ENCODE assay signal across 19 mouse cellular contexts in the genomic region with DNA sequence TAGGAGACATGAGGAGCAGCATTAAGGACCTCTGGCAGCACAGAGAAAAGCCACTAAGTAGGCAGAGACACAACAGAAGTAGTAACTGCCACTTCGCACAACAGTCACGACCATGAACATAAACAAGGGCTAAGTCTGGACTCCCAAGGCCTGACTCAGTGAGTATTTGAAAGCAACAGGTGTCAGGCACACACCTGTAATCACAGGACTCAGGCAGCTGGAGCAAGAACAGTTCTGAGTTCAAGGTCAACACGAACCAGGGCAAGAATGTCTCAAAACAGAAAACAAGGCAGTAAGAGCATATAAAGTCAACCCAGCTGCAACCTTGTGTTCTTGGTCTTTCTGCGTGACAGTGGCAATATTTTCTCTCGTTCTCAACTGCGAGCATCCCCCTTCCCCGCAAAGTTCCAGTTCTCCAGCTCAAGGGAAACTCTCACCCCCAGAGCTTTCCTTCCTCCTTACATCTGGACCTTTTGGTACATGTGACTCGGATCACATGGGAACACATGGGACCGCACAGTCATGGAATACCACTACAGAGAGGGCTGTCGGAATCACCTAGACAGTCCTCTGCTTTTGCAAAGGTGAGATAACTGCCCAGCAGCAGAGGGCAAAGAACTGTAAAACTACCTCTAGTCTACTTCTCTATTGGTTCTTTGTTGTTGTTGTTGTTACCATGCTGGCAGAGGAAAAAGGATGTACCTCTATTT. TPM values are rescaled to one million over a fixed set of nuclear protein-coding genes. Genes with fewer than 3 reads are reported as not detected.
DNase-seq lines count a peak whose midpoint lies in the region; ATAC-seq and TF ChIP-seq lines count a peak whose summit lies in the region.
"Had no signal": no experiment of that assay in that cellular context is flagged by ENCODE, and none has a peak within 500 bp of the region (broad histone marks: within the 10 kb centered on the region; RNA-seq: fewer than 3 reads in every experiment).

No protein-coding gene starts in this region.

- DNase-seq in heart, adult 2 months, result no peak
- no peak for DNase-seq in heart, postnatal 4 days
- DNase-seq in liver, adult 2 months (ENCODE audit: extremely low read depth, low read depth, low spot score), result no peak
- no peak for DNase-seq in liver, embryonic 11.5 days (ENCODE audit: low spot score)
- DNase-seq in retina, embryonic 14.5 days (ENCODE audit: low spot score), result no peak
- no peak for DNase-seq in layer of hippocampus, postnatal 10 days (ENCODE audit: low spot score in 2 of 2)
- DNase-seq: adrenal gland, postnatal 36 days; B cell, adult 2 months; cerebellum, postnatal 36 days; left cerebral cortex, postnatal 4 days; lung, embryonic 14.5 days; retina, postnatal 1 day had no signal

- no peak for TF ChIP-seq CTCF in heart, adult 2 months (IDR thresholded peaks at IDR 0.05)
- no peak for TF ChIP-seq CTCF in liver, adult 2 months (IDR thresholded peaks at IDR 0.05; ENCODE audit: low read depth, low read length)
- TF ChIP-seq CTCF in E14TG2a.4 (conservative IDR thresholded peaks at IDR 0.05; ENCODE audit: low read length), result no peak
- TF ChIP-seq CTCF in intestine, postnatal 0 days (IDR thresholded peaks at IDR 0.05; ENCODE audit: low read depth), result no peak

- peaks cover 56% of the 10 kb centered on the region for H3K36me3 ChIP-seq in heart, adult 2 months (ENCODE audit: control insufficient read depth, insufficient read depth, low read length)
- H3K36me3 ChIP-seq in liver, adult 2 months (ENCODE audit: control insufficient read depth, insufficient read depth, low read length), result no peaks in the 10 kb centered on the region
- H3K36me3 ChIP-seq in liver, embryonic 11.5 days (ENCODE audit: control insufficient read depth, insufficient read depth, low read length), result no peaks in the 10 kb centered on the region
- peaks cover 44% of the 10 kb centered on the region for H3K36me3 ChIP-seq in E14TG2a.4 (ENCODE audit: insufficient read depth, low read length)
- H3K36me3 ChIP-seq in intestine, postnatal 0 days (ENCODE audit: control insufficient read depth, insufficient read depth), result peaks cover 14% of the 10 kb centered on the region; the same call in 1 of the 2 replicates
- H3K36me3 ChIP-seq: forebrain, embryonic 15.5 days; hindbrain, embryonic 10.5 days had no signal

- H3K4me2 ChIP-seq in liver, embryonic 11.5 days, result no peak overlapping the region
- no peak overlapping the region for H3K4me2 ChIP-seq in intestine, postnatal 0 days (replicated peaks; ENCODE audit: low read depth)
- H3K4me2 ChIP-seq: forebrain, embryonic 15.5 days; lung, embryonic 14.5 days had no signal

- no peak overlapping the region for H3K4me3 ChIP-seq in heart, adult 2 months
- no peak overlapping the region for H3K4me3 ChIP-seq in liver, adult 2 months (ENCODE audit: insufficient read depth, low read depth, low read length)
- no peak overlapping the region for H3K4me3 ChIP-seq in liver, embryonic 11.5 days (ENCODE audit: low read depth, low read length)
- H3K4me3 ChIP-seq in E14TG2a.4 (replicated peaks; ENCODE audit: low read length), result peak overlapping the region; percentile 11; the same call in 1 of the 2 replicates
- no peak overlapping the region for H3K4me3 ChIP-seq in intestine, postnatal 0 days (ENCODE audit: low read depth, low read length)
- H3K4me3 ChIP-seq: embryonic facial prominence, embryonic 10.5 days; erythroblast, embryonic 14.5 days; forebrain, embryonic 15.5 days; hindbrain, embryonic 10.5 days had no signal

- H3K4me1 ChIP-seq in heart, adult 2 months (ENCODE audit: control insufficient read depth, insufficient read depth, low read length), result peaks cover 57% of the 10 kb centered on the region
- H3K4me1 ChIP-seq in liver, adult 2 months (ENCODE audit: control insufficient read depth, insufficient read depth, low read length), result peaks cover 53% of the 10 kb centered on the region
- H3K4me1 ChIP-seq in liver, embryonic 11.5 days (replicated peaks; ENCODE audit: control insufficient read depth, insufficient read depth, low read length), result peaks cover 38% of the 10 kb centered on the region
- peaks cover 89% of the 10 kb centered on the region for H3K4me1 ChIP-seq in E14TG2a.4 (replicated peaks; ENCODE audit: low read depth, low read length)
- peaks cover 9% of the 10 kb centered on the region for H3K4me1 ChIP-seq in intestine, postnatal 0 days (replicated peaks; ENCODE audit: control insufficient read depth, insufficient read depth, low read length)
- H3K4me1 ChIP-seq: forebrain, embryonic 15.5 days had no signal

- H3K27ac ChIP-seq in heart, adult 2 months, result peak overlapping the region; percentile 92
- H3K27ac ChIP-seq in liver, adult 2 months (replicated peaks; ENCODE audit: insufficient read depth, low read depth, low read length), result peak overlapping the region; percentile 48
- no peak overlapping the region for H3K27ac ChIP-seq in liver, embryonic 11.5 days (ENCODE audit: low read depth, low read length)
- peak overlapping the region; percentile 50 for H3K27ac ChIP-seq in intestine, postnatal 0 days (ENCODE audit: low read depth, low read length)
- H3K27ac ChIP-seq: embryonic facial prominence, embryonic 10.5 days; forebrain, embryonic 15.5 days; hindbrain, embryonic 10.5 days had no signal

- TF ChIP-seq POLR2A in heart, adult 2 months (IDR thresholded peaks at IDR 0.05; ENCODE audit: insufficient read depth, low read depth, low read length), result no peak
- TF ChIP-seq POLR2A in liver, adult 2 months (IDR thresholded peaks at IDR 0.05; ENCODE audit: extremely low read depth, insufficient read depth, low read length), result no peak

- no peak for ATAC-seq in liver, embryonic 11.5 days (replicated peaks; ENCODE audit: low FRiP score)
- no peak for ATAC-seq in intestine, postnatal 0 days
- ATAC-seq: forebrain, embryonic 15.5 days had no signal

- peaks cover 15% of the 10 kb centered on the region for H3K79me2 ChIP-seq in heart, adult 2 months (replicated peaks; ENCODE audit: control insufficient read depth, insufficient read depth, low read length)
- H3K79me2 ChIP-seq in liver, adult 2 months (ENCODE audit: control insufficient read depth, insufficient read depth, low read length), result peaks cover 61% of the 10 kb centered on the region

- intact Hi-C loops in heart, adult 2 months (cut with DNase I), result loop anchor here (2.0 kb wide), 1 partner anchor 16 kb away; no protein-coding TSS in a partner anchor

- peak overlapping the region; percentile 45; the same call in 1 of the 2 replicates for H3K9ac ChIP-seq in heart, adult 2 months (ENCODE audit: low read depth, low read length)
- no peak overlapping the region for H3K9ac ChIP-seq in liver, adult 2 months (ENCODE audit: low read depth, low read length)
- no peak overlapping the region for H3K9ac ChIP-seq in liver, embryonic 11.5 days (ENCODE audit: low read depth, low read length)
- no peak overlapping the region for H3K9ac ChIP-seq in intestine, postnatal 0 days (ENCODE audit: low read depth, low read length)
- H3K9ac ChIP-seq: forebrain, embryonic 15.5 days; lung, embryonic 14.5 days had no signal

- H3K9me3 ChIP-seq in liver, embryonic 11.5 days (ENCODE audit: control insufficient read depth, low read length), result no peaks in the 10 kb centered on the region
- no peaks in the 10 kb centered on the region for H3K9me3 ChIP-seq in E14TG2a.4 (ENCODE audit: low read length)
- no peaks in the 10 kb centered on the region for H3K9me3 ChIP-seq in intestine, postnatal 0 days (ENCODE audit: control insufficient read depth)
- H3K9me3 ChIP-seq: embryonic facial prominence, embryonic 10.5 days; forebrain, embryonic 15.5 days; G1E; hindbrain, embryonic 10.5 days had no signal

- 0 out of 2 replicates have a peak, but pooled peaks have one; percentile 4 for TF ChIP-seq EP300 in heart, adult 2 months (IDR thresholded peaks at IDR 0.05; ENCODE audit: insufficient read depth, low read depth, low read length)

- whole genome bisulfite sequencing in heart, adult 2 months, result 64% methylated on average over 10 of the region's 10 CpGs
- 66% methylated on average over 10 of the region's 10 CpGs for WGBS in liver, adult 2 months
- 87% methylated on average over 10 of the region's 10 CpGs for WGBS in liver, embryonic 11.5 days
- 65% methylated on average over 10 of the region's 10 CpGs for WGBS in intestine, postnatal 0 days

- no peaks in the 10 kb centered on the region for H3K27me3 ChIP-seq in heart, adult 2 months (ENCODE audit: control insufficient read depth, insufficient read depth, low read length)
- no peaks in the 10 kb centered on the region for H3K27me3 ChIP-seq in liver, adult 2 months (ENCODE audit: control insufficient read depth, insufficient read depth, low read length)
- no peaks in the 10 kb centered on the region for H3K27me3 ChIP-seq in liver, embryonic 11.5 days (replicated peaks; ENCODE audit: control insufficient read depth, insufficient read depth, low read length)
- H3K27me3 ChIP-seq in E14TG2a.4 (ENCODE audit: insufficient read depth, low read length), result no peaks in the 10 kb centered on the region
- no peaks in the 10 kb centered on the region for H3K27me3 ChIP-seq in intestine, postnatal 0 days (replicated peaks; ENCODE audit: control insufficient read depth, insufficient read depth, low read length)
- H3K27me3 ChIP-seq: forebrain, embryonic 15.5 days had no signal

RNA-seq across cellular contexts. Expression of gene Nfe2l2, which starts 17.2 kb away (rescaled TPM):
- 10 to 100 TPM; 56.2 to 67.1 TPM for total RNA-seq in heart, adult 2 months (2021)
- 36.5 and 52.4 TPM in 2 replicates for polyA plus RNA-seq in heart, adult 2 months (2012; rRNA removed)
- 10 to 100 TPM; 53.2 to 54.5 TPM for total RNA-seq in heart, postnatal 4 days (2021)
- 29.5 and 34.1 TPM in 2 replicates for total RNA-seq in liver, adult 2 months (2014; rRNA removed)
- 35.9 and 40.1 TPM in 2 replicates for polyA plus RNA-seq in liver, adult 2 months (2012; rRNA removed)
- polyA plus RNA-seq in liver, embryonic 11.5 days (2014; fragmentation: Nextera tagmentation; extraction: Ambion mirVana), result 69.6 and 77.5 TPM in 2 replicates
- 93.6 and 98.0 TPM in 2 replicates for polyA plus RNA-seq in intestine, postnatal 0 days (2015; fragmentation: Nextera tagmentation; extraction: Ambion mirVana)
- total RNA-seq in layer of hippocampus, postnatal 10 days (2021), result 10 to 100 TPM in 1 of 2 experiments, 1 to 10 TPM in 1; 9.9 to 10.4 TPM

RNA-seq across cellular contexts. Expression of gene Hnrnpa3, which starts 28.1 kb away (rescaled TPM):
- 100 to 1,000 TPM; 177 to 180 TPM for total RNA-seq in heart, adult 2 months (2021)
- polyA plus RNA-seq in heart, adult 2 months (2012; rRNA removed), result 18.5 and 44.9 TPM in 2 replicates
- total RNA-seq in heart, postnatal 4 days (2021), result 100 to 1,000 TPM; 504 to 509 TPM
- total RNA-seq in liver, adult 2 months (2014; rRNA removed), result 44.2 and 45.5 TPM in 2 replicates
- 13.9 and 14.1 TPM in 2 replicates for polyA plus RNA-seq in liver, adult 2 months (2012; rRNA removed)
- 222 and 234 TPM in 2 replicates for polyA plus RNA-seq in liver, embryonic 11.5 days (2014; fragmentation: Nextera tagmentation; extraction: Ambion mirVana)
- polyA plus RNA-seq in intestine, postnatal 0 days (2015; fragmentation: Nextera tagmentation; extraction: Ambion mirVana), result 149 and 151 TPM in 2 replicates
- 100 to 1,000 TPM; 380 to 423 TPM for total RNA-seq in layer of hippocampus, postnatal 10 days (2021)
